Mouse (Mus musculus) ES-CJ7 (cell line): ENCODE measurements at regions not wholly inside any gene's neighbourhood (a gene's known extent, or its start where the extent isn't known, plus 50 kb on each side); places are given as distances from the start of the nearest gene placed in this dataset.

Experiments
- DNase-seq: peaks from one replicate; pipeline ENCODE4 v3.0.0; 2011; ENCODE audit warnings: low read depth, low spot score

DNA sequence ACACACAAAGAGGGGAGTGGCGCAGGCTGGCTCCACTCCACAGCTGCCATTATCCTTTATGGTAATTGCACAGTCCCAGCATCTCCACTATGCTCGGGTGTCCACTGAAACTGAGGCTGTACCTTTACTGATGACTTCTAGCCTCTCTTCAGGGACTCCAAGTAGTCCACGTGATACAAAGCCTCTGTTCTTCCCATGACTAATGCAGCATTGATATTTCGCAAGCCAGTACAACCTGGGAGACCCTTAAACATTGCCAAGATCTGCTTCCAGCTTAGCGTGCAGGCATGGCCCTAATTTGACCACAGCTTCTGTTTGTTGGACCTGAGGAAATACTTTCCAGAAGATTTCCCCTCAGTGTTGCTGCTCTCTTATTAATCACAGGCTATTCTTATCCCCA, 215.8 kb downstream of the Galc start:
- DNase-seq, result no peak

DNA sequence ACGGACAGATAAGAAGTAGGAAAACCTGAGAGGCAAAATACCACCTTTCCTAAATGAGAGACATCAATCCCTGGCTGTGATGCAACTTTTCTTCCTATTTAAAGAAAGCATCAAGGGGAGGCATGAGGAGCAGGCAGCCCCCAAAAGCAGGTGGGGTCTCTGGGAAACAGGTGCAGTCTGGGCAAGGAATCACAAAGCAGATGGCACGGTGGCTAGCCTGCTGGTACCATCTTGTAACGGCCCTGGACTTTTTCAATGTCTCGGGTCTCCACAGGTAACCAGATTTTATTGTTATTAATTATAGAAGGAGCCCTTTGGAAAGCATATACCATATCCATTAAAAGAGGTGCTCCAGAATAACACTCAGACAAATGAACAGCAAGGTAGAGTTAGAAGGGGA, 219.6 kb downstream of the Galc start:
- DNase-seq, result no peak

DNA sequence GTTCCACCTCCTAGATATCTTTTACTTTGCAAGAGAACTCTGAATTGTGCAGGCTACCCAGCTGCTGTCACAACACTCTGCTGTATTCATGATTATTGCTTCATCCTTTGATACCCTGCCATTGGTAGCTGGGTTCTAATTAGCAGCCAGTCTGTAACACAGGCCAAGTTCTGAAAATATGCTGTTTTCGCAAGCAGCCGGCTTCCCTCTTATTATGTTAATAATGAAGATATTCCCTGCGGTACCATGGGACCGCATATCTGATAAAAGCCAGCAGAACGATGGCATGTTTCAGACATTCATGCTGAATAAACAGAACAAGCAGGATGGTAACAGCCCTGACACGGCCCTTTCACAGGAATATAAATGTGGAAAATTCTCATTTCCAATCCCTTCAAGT, 235.6 kb downstream of the Galc start:
- DNase-seq, result no peak

DNA sequence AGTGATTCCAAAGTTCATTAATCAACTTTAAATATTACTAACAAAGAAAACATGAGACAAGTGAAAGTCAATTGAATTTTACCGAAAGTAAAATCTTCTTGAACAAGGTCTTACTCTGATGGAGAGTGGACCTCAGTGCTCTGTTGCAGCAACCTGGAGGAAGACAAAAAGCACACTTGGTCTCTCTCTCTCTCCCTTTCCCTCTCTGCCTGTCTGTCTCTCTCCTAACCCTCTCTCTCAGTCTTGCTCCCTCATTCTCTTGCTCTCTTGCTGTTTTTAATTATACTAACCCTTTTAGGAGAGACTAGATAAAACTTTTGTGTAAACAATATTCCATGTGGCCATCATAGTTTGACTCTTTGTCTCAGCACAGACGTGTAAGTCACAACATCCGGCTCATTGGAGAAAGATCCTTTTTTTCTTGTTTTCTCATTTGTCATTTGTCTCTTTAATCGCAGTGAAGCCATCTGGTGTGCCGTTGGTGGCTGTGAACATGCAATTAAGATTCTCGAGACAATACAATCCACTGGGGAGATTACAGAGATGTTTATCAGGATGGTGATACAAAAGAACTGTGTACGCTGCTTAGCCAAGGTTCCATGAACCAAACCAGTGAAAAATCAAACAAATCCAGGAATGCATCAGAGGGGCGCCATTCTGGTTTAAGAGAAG, 244.5 kb downstream of the Galc start:
- DNase-seq, result no peak

DNA sequence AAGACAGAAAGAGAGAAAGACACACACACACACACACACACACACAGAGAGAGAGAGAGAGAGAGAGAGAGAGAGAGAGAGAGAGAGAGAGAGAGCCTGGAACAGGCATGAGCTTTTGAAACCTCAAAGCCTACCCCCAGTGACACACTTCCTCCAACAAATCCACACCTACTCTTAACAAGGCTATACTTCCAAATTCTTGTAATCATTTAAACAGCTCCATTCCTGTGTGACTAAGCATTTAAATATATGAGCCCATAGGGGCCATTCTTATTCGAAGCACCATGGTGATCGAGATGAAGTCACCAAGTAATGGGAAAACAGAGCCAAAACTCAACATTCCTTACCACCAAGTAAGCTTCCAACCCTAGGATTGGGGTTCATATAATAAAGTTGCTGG, 250.1 kb downstream of the Galc start:
- no peak for DNase-seq

DNA sequence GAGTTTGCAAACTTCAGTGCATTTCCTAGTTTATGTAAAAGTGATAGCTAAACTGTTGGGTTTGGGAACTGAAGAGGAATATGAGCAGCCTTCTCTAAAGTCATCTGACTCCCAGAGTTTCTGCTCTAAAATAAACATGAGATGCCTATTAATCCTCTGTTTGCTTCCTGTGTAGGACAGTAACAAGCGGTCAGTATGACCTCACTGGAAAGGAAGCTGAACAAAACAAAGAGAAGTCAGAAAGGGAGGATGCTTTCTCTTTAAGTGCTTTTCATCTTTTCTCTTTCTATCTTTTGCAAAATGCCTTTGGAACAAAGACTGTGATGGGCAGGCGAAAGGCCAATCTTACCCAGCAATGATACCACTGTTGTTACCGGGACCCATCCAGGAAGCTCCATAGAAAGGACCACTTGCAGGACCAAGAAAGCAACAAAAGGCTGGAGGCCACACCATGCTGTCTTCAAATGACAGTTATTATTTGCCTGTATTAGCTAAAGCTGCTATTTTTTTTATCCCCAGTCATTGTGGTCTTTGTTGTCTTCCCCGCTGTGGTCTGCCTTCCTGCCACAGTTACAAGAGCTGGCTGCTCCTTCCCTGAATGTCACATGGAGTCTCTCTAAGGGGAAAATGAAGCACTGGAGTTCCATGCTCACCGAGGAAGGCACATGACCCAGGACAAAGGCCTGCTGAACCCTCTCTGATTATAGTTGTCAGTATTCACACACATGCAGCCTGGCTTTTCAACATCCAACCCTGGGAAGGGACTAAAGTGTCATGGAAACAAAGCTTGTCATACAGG, 253.4 kb downstream of the Galc start:
- no peak for DNase-seq

DNA sequence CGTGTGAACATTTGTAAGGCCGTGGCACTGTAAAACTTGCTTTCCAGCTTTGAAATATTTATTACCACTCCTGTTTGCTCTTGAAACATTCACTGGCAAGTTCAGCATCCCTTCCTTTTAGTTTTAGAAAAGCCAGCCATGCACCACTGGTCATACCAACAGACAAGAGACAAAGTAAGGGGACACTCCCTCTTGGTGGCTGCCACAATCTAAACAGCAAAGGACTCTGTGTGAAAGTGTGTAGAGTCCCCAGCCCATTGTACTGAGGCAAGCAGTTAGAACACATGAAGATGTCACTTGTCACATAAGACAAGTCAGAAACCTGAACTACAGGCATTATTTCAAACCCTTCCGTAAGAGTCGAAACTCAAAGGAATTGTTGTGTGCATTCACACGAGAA, 257.0 kb downstream of the Galc start:
- no peak for DNase-seq

DNA sequence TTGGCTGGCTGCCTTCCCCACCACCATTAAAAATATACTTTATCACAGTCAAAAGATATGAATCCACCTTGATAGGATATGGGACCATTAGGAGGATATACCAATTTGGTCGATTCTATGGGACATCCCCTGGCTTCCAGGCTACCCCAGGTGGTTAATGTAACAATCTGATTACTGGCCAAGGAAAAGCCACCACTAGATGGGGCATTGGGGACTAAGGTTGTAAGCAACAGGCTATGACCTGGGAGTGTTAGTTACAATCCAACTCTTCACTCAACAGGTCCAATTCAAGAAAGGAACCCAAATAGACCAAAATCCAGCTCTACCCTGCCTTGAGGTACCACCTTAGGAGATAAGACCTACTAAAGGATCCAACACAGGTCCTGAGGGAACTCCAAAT, 264.4 kb downstream of the Galc start:
- DNase-seq, result no peak

DNA sequence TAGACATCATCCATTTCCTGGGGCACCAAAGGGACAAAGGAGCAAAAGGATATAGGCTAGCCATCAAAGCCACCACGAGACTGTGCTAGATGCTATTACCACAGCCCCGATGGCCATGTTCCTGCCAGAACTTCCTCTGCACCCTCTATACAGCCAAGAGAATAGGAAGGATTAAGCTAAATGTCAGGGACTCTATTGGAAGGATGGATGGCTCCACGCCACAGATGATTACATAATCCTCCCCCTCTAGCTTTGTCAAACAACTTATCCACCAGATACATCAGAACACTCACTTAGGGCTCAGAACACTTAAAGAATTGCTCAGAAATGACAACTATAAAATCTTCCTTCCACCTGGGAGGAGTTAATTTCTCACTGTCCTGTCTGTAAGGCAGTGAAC, 265.3 kb downstream of the Galc start:
- no peak for DNase-seq

DNA sequence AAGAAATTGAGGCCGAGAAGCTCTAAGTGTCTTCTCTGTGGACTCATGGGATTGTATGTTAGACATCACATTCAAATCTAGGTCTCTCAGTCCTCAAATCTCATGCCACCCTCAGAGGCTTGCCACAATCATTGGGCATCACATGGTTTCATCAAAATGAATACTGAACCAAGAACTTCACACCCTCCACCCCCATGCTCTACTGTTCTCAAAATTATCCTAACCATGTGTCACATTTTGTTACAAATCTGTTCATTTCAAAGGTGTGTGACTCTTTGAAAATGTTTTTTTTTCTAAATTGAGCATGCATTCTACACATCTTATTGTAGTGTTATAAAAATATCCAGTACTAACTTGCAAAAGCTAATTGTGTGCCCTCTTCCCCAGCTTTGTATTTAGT, 275.9 kb downstream of the Galc start:
- DNase-seq, result no peak

DNA sequence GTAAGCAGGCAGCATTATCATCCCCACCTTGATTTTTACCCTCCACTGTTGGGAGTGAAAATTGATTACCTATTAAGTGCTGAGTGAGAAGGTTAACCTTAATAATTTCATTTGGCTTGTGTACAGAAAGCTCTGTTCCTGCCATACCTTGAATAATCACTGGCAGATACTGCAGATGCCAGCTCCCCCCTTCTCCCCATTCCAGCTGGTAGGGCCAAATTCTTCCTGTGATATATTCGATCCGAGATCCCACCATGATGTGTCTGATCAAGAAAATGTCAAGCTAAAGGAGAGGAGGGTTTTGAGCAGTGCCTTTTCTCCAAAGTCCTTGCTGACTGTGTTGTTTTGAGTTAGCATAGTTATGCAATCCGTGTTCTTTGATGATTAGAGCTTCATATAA, 280.6 kb downstream of the Galc start:
- no peak for DNase-seq

DNA sequence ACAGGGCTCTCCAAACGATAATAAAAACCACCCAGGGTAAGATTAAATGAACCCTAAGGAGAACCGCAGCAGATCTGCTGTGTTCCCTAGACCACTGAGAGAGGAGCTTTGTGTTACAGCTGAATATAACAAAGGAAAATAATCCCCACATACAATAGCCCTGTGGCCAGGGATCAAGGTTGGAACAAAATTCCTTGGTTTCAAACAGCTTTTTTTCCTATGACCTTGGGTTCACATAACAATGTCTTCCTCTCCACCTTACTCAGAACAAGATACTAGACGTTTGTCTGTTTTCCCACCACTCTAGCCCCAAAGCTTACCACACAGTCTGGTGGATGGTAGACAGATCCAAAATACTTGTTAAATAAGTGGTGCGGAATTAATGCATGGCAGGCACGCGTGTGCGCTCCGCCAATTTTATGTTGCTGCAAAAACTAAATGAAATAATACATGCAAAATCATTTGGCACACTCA, 281.0 kb downstream of the Galc start:
- no peak for DNase-seq

DNA sequence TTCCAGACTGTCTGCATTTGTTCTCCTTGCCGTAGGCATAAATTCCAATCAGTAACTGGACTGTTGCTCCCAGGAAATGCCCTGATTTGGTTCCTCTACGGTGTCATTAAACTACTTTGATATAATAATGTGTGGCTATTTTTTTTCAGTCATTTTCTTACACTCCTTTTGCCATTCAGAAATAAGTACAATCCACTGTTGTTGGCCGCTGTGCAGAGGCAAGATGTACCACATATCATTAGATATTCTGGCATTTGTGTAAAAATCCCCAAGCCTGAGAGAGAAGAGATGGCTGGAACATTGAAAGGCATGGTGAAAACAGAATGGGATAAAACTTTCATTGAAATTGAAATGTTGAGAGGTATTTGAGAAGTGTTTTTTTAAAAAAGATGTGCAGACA, 281.6 kb downstream of the Galc start:
- no peak for DNase-seq

DNA sequence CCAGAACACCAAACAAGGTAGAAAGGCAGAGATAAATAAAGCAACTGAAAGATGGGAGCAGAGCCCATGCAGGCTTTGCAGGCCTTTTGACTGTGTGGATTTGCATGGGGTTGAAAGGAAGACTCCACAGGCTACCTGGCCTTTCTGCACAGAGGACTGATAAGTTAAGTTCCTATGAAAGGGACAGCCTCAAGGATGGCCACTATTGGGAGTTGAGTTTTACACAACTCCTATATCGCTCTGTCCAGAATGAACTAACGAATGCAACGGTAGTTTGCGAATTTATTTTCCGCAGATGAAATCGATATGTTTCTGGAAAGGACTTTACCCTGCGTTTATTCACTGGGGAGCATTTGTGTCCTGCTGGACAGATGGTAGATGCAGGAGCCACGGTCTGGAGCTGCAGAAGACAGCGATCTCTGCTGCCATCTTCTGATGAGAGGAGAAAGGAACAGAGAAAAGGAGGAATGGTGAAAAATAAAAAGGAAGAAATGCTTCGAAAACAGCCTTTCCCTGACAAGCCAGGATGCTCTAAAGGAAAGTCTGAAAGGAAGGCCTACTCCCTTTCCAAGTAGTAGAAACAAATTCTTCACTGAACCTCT, 285.2 kb downstream of the Galc start:
- no peak for DNase-seq

DNA sequence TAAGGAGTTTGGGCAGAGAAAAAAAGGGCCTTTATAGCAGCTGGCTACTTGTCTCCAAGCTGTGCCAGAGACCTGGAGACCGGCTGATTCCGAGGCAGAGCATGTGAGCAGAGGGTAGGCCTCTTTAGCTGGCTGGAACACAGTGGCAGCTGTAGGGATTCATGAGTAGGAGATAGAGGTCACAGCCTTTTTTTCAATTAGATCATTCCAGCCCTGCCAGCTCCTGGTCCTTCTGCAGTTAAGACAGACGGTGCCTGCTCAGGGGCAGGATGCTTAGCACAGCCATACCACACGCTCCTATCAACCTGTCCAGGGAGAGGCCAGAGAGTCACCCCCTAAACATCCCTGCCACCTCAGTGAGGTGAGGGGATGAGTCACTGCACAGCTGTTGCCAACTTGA, 302.1 kb downstream of the Galc start:
- DNase-seq, result no peak

DNA sequence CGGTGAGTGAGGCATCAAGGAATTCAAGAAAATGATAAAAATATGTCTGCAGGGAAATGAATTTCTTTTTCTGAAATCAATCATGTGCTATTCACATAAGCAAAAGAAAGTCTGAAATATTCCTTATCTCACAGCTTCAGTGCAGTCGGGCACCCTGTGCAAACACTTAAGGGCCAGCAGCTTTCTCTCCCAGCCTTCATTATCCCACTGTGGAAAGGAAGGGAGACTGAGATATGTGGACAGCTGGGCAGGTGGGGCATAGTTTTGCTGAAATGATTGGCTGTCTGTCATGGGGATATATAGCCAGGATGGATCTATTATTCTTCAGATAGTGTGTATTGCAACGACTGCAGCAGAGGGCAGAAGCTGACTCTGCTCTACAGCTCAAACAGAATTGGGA, 305.9 kb downstream of the Galc start:
- DNase-seq, result no peak

DNA sequence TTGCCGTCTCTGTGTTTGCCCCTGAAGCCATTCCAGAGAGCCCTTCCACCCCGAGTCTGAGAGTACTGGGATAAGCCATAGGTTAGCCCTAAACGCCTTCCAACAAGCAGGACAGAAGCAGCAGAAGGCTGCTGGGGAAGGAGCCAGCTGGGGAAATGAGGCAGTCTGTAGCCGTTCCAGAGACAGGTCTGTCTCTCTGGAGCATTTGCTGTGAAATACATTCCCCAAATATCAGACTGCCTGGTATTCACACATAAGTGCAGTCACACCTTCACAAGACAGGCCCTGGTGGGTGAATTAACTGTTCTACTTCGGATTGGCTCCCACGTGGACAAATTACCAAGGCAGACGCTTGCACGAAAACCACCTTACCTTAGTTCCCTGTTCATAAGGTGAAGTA, 307.1 kb downstream of the Galc start:
- no peak for DNase-seq

DNA sequence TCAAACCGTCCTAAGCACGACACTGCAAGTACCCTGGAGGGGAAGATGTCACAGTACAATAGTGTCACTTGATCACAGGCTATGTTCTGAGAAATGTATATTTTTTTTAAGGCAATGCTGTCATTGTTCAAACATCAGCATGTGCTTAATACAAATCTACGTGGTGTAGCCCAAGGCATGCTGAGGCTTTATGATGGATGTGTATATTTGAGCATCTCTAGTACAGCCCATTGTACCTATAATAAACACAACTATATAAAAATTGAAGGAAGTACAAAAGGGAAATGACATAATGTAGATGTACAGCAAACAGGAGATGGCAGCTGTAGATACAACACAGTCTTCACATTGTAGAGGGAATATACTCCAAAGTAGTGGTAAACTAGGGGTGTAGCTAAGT, 309.2 kb downstream of the Galc start:
- no peak for DNase-seq

DNA sequence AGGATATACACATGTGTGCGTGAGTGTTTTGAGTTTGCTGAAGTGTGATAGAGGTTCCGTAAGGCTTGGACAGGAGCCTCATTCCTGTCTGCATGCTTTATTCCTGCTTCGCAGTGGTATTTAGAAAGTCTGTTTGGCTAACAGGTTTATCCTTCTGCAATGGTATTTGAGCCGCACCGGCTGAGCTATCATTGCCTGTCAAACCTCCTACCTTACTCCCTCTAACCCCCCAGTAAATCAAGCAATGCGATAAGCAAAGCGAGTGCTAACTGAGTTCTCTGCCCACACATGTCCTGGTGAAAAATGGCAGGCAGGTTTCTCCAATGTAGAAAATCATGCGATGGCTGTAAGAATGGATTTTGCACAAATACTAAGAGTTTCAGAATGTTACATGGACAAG, 311.8 kb downstream of the Galc start:
- DNase-seq, result no peak

DNA sequence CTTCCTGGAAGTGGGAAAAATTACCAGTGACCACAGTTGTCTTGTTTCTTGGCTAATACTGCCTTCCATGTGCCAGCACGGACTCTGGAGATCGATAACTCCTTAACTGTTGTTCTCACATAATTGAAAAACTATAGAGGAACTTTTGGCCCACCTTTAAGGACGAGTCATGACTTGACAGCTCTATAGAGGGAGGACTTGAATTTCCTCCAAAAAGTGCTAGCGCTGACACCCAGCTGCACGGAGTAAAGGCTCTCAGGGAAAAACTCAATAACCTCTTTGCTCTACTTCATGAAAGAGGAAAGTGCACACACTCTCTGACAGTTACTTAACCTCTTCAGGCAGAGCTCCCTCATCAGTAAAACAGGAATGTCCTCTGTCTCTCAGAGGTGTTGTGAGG, 320.9 kb downstream of the Galc start:
- no peak for DNase-seq

DNA sequence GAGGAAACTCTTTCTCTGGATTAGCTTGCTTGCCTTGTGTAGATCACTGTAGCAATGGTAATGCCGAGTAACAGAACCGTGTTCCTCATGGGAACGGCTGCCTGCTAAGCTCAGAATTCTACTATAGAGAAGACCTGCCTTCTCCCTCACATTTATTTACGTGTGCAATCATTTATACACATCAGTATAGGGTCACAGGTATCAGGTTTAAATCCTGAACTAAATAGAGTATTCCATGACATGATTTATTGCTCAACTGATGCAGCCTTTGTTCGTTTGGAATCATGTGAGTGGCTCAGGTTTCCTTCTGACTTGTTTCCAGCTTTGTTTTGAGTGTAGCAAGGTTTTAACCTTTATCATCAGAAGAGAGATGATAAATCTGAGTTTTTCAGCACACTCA, 329.4 kb downstream of the Galc start:
- no peak for DNase-seq

DNA sequence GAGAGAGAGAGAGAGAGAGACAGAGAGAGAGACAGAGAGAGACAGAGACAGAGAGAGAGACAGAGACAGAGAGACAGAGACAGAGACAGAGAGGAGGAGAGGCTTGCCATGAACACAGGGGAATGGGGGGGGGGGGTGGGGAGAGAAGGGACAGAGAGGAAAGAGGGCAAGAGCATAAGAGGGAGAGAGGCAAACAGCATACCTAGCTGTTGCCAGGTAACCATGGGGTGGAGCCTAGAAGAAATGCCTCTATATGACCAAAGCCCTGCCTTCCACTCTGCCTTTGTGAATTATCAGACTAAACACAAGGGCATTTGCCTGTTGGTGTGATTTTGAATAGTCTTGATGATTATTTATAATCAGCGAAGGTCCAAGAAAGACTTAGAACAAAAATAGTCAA, 332.2 kb downstream of the Galc start:
- no peak for DNase-seq
